Mouse (Mus musculus) spleen, adult 2 months (tissue): ENCODE data around the gene Tubd1. TPM values are rescaled to one million over a fixed set of nuclear protein-coding genes. Genes with fewer than 3 reads are reported as not detected.

ENCODE experiments used
- DNase-seq, 2 experiments: peaks; one replicate each; pipeline versions ENCODE4 v3.0.0 to v3.0.0-alpha.2; 2012 to 2021; ENCODE audit warnings: low spot score in 2 of 2, low read depth in 1 of 2
- H3K27ac ChIP-seq: fragments of 200-500 bp; 2 replicates; pipeline ENCODE4 v1.5.1; 2012; ENCODE audit warnings: low read length, inconsistent platforms; ENCODE audit not compliant: insufficient read depth
- H3K27me3 ChIP-seq: fragments of 200-500 bp; 2 replicates; pipeline ENCODE4 v1.6.1; 2012; ENCODE audit warnings: mild to moderate bottlenecking, moderate library complexity, low read length, inconsistent platforms; ENCODE audit not compliant: control insufficient read depth, insufficient read depth
- H3K36me3 ChIP-seq: fragments of 200-500 bp; 2 replicates; pipeline ENCODE4 v1.6.1; 2012; ENCODE audit warnings: mild to moderate bottlenecking, low read length, inconsistent platforms; ENCODE audit not compliant: control insufficient read depth, insufficient read depth
- H3K4me1 ChIP-seq: fragments of 200-500 bp; 2 replicates; pipeline ENCODE4 v1.6.1; 2011; ENCODE audit warnings: inconsistent platforms; ENCODE audit not compliant: control insufficient read depth, insufficient read depth, insufficient read length
- H3K4me3 ChIP-seq: fragments of 200-500 bp; 2 replicates; pipeline ENCODE4 v1.5.1; 2011; ENCODE audit warnings: mild to moderate bottlenecking, inconsistent platforms; ENCODE audit not compliant: insufficient read depth, insufficient read length; ENCODE audit errors: extremely low read depth
- CTCF ChIP-seq: fragments of 200-500 bp; IDR thresholded peaks from 2 replicates; pipeline ENCODE4 v1.5.1; 2011; ENCODE audit warnings: mild to moderate bottlenecking, inconsistent platforms; ENCODE audit not compliant: insufficient read depth, insufficient read length, insufficient replicate concordance; ENCODE audit errors: extremely low read depth
- POLR2A ChIP-seq: fragments of 200-500 bp; IDR thresholded peaks from 2 replicates; pipeline ENCODE4 v1.6.1; 2011; ENCODE audit warnings: low read depth, low read length, inconsistent platforms
- WGBS: fragments of 180-500 bp; shearing (Covaris S2); methylation state at CpG from one replicate; pipeline ENCODE4 v1.1.7; 2018; 5-methylcytosine and 5-hydroxymethylcytosine counted together
- polyA plus RNA-seq: library from polyadenylated mRNA; depleted of rRNA; stranded (reverse); fragments of >200 nt; gene quantifications from 2 replicates; pipeline ENCODE4 v1.2.3, GENCODE M21; 2012

The Tubd1 gene
- polyA plus RNA-seq, 1 experiment: 2.2 TPM

DNA sequence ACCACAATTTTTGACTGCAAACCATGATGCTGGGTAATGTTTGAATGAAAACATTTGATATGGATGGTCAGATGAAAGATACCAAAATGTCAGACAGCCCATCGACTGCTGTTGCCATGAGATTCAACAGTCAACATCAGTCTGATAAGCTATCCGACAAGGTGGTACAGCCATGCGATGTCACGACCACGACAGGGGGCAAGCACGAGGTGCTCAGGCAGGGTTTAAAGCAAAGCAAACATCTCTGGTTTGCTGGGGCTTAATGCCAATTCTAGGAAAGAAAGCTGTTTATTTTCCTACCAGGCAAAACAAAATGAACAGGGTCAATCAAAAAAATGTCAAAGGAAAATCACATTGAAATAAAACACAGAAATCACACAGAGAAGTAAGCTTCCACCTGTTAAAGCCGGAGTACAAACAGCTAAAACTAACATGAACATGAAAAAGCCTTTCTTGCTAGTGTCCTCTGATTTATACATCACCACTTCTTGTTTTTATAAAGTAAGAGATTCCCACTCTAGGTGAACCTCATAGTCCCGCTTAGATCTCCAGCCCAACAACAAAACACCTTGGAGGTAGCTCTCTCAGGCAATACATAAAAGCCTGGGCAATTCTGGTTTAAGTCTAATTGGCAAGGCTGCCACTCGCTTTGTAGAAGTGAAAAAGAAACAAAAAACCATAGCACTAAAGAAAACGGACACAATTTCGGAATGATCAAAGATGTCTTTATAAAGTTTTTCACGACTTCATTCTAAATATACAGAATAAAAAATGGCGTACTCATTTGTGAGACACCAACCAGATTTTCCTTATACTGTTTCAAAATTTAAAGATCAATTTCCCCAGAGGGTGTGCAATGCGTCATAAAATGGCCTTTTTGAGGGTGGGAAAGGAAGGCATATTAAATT is 39.5 kb downstream of the Tubd1 start:
- Histone ChIP-seq H3K36me3 (0 out of 2 replicates have a peak, but pooled peaks cover 2% of the 10 kb centered on the region), H3K4me1 (peaks cover 21% of the 10 kb centered on the region), H3K27me3 (no peaks in the 10 kb centered on the region), H3K4me3 (peak overlapping the region; percentile 15; the same call in 1 of the 2 replicates), H3K27ac (peak overlapping the region; percentile 27)
- WGBS: 36% methylated on average over 14 of the region's 14 CpGs
- DNase-seq: no peak
- no peak for TF ChIP-seq POLR2A
- no peak for TF ChIP-seq CTCF

DNA sequence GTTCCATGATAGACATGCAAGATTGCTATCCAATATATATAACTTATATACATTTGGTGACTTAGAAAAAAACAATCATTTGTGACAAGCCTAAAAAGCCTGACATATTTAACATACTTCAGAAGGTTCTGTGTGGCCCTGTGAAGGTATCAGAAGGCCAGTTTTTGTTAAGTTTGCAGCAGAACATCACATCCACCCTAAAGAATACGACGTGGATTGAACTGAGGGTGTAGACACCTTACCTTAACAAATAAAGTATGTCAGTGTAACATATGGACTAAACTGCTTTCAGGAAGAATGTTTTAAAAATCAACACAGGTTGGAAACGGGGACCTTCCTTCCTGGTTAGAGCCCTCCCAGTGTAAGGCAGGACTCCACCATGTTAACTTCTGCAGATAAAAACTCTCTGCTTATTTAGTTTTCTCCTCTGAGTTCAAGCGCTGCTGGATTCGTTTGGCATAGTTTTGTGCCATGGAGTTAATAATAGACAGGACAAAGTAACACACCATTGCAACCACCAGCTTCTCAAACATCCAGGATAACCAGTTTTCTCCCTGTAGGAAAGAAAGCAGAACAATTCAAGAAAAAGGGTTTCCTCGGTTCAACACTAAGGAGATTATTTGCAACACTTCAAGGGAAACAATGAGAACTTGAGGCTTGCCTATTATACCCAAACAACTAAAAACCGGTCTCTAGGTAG is 40.3 kb downstream of the Tubd1 start:
- H3K27me3 ChIP-seq: no peaks in the 10 kb centered on the region
- H3K4me3 ChIP-seq: peak overlapping the region; percentile 57
- H3K36me3 ChIP-seq: 0 out of 2 replicates have a peak, but pooled peaks cover 2% of the 10 kb centered on the region
- no peak for TF ChIP-seq CTCF
- no peak for TF ChIP-seq POLR2A
- peak overlapping the region; percentile 87 for H3K27ac ChIP-seq
- 11% methylated on average over 7 of the region's 7 CpGs for WGBS
- DNase-seq: no peak
- peaks cover 15% of the 10 kb centered on the region; the same call in 1 of the 2 replicates for H3K4me1 ChIP-seq

DNA sequence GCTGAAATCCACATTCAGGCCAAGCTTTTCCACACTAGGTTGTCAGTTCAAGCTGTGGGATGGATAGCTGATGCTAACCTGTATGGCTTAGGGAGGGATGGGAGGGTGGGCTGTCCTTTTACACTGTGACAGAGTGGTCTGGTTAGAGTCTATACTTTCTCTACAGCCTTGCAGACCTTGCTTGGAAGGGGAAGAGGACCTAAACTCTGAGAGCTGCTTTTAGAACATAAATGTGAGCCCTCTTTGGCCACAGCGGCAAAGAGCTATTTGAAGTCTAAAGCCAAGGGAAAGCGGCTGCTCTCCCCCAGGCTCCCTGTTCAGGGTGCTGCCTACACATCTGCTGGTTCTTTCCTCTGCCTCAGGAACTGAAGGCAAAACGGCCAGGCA is 40.8 kb downstream of the Tubd1 start:
- TF ChIP-seq CTCF (no peak), POLR2A (no peak)
- Histone ChIP-seq H3K36me3 (0 out of 2 replicates have a peak, but pooled peaks cover 2% of the 10 kb centered on the region), H3K27ac (peak overlapping the region; percentile 87), H3K4me3 (peak overlapping the region; percentile 57), H3K27me3 (no peaks in the 10 kb centered on the region), H3K4me1 (peaks cover 11% of the 10 kb centered on the region; the same call in 1 of the 2 replicates)
- 1% methylated on average over 3 of the region's 3 CpGs for WGBS
- DNase-seq: no peak

DNA sequence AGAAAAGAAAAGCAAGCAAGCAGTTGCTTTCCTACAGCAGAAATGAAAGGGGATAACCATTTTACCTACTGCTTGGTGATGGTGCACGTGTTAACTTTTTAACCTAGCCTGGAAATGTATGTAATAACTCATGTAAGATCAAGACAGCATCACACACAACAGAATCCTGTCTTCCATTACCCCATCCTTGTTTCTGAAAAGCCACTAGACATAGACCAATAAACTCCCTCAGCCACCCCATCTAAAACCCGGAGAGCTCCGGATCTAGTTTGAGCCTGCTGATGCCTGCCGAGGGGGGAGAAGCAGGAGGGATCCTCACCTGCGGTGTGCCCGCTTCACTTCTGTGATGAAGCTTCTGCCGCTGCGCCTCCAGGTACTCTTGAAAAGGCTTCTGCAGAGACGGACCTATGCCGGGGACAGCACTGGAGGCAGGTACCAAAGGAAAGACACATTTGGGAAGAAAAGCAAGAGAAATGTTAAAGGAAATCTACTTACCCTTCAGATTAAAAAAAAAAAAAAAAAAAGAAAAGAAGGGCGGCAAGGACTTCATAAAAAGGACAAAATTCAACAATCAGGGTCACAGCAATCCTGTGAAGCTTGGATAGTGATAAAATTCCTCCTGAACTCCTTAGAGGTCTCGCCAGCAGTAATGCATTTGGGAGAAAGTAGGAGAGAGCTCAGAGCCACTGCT is 41.5 kb downstream of the Tubd1 start:
- Histone ChIP-seq H3K4me3 (peak overlapping the region; percentile 74), H3K27me3 (no peaks in the 10 kb centered on the region), H3K27ac (peak overlapping the region; percentile 95), H3K36me3 (0 out of 2 replicates have a peak, but pooled peaks cover 2% of the 10 kb centered on the region), H3K4me1 (peaks cover 8% of the 10 kb centered on the region; the same call in 1 of the 2 replicates)
- TF ChIP-seq POLR2A (no peak), CTCF (no peak)
- under 1% methylated on average over 12 of the region's 12 CpGs for WGBS
- DNase-seq: peak in 1 of 2 experiments; percentile 40

DNA sequence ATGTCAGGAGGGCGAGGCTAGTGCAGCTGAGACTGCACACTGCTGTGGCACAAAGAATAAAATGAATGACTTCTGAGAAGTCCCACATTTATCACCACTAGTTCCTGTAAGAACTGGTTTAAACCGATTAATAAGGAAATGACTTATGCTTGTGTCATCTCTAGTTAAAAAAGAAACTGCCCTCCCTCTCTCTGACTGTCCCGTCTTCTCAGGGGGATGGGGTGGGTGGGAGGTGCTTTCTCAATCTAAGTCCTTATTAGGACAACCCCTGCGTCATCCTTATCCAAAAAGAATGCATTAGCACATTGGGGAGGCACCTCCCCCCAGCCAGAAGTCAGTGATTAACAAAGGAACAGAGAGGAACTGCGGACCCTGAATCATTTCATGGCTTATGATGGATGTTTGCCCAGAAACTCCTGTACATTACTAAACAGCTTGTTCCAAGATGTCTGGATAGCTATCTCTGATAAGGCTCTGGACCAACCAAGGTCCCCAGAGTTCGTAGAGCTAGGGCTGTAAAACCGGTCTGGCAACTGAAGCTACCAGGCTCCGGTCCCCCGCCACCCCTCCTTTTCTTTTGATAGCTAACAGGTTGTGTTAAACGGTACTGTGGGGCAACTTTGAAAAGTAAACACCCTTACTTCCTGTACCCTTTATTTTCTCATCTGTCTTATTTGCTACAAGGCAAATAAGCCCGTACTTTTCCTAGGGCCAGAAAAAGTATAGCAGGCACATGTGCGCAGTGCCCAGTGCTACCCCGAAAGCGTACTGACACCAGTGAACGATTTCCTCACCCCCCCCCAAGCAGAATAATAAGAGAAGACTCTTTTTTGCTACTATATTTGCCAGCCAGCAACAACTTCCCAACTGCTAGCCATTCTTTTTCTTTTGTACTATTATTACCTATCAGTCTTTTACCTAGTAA is 42.3 kb downstream of the Tubd1 start:
- TF ChIP-seq CTCF (no peak), POLR2A (peak; percentile 88)
- WGBS: 1% methylated on average over 15 of the region's 15 CpGs
- peak; percentile 33 to 77 for DNase-seq
- H3K27ac ChIP-seq: peak overlapping the region; percentile 95
- peaks cover 4% of the 10 kb centered on the region; the same call in 1 of the 2 replicates for H3K4me1 ChIP-seq
- no peaks in the 10 kb centered on the region for H3K27me3 ChIP-seq
- 0 out of 2 replicates have a peak, but pooled peaks cover 2% of the 10 kb centered on the region for H3K36me3 ChIP-seq
- peak overlapping the region; percentile 74 for H3K4me3 ChIP-seq

DNA sequence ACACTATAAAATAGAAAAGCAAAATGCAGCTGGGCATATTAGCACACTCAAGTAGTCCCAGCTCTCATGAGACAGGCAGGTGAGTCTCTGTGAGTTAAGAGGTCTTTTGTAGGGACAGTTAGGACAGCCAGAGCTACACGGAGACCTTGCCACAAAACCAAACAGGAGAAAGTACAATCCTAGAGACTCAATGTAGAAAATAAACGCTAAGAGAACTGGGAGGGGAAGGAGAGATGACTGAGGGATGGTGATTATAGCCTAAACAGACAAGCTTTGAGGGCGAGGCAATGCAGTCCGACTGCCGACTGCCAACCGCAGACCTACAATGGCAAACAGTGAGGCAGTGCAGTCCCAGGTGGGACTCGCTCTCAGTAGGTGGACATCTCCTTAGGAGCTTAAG is 43.0 kb downstream of the Tubd1 start:
- 26% methylated on average over 7 of the region's 7 CpGs for WGBS

More for the DNA sequence above, 43.0 kb downstream of the Tubd1 start:
- Histone ChIP-seq H3K36me3 (0 out of 2 replicates have a peak, but pooled peaks cover 2% of the 10 kb centered on the region), H3K27me3 (no peaks in the 10 kb centered on the region), H3K4me3 (no peak overlapping the region), H3K4me1 (peaks cover 7% of the 10 kb centered on the region; the same call in 1 of the 2 replicates), H3K27ac (peak overlapping the region; percentile 61)
- DNase-seq: no peak
- TF ChIP-seq CTCF (no peak), POLR2A (no peak; the same call in 1 of the 2 replicates)
